In the genomic region with DNA sequence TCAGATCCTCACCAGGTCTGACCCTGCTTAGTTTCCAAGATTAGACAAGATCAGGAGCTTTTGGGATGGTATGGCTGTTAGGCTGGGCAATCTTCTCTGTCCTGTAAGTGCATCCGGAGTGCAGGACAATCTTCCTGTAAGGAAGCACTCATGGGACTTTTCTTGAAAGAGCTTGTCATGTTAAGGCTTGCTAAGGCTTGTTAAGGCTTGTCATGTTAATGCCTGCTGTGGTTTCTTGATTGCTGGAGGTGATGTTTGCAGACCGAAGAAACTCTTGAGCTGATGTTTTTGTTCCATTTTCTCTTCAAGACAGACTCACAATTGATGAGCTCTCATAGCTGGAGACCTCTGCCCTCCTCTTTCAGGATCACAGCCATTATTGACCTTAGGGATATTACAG, we compare ENCODE assay signal across 25 mouse cellular contexts.
"Had no signal": no experiment of that assay in that cellular context is flagged by ENCODE, and none has a peak within 500 bp of the region (broad histone marks: within the 10 kb centered on the region; RNA-seq: fewer than 3 reads in every experiment).

No protein-coding gene starts in this region.

- H3K4me2 ChIP-seq: embryonic facial prominence, embryonic 12.5 days; embryonic facial prominence, embryonic 13.5 days; embryonic facial prominence, embryonic 15.5 days; forebrain, embryonic 12.5 days; forebrain, embryonic 13.5 days; forebrain, embryonic 15.5 days had no signal

- H3K36me3 ChIP-seq: embryonic facial prominence, embryonic 10.5 days; embryonic facial prominence, embryonic 12.5 days; embryonic facial prominence, embryonic 13.5 days; embryonic facial prominence, embryonic 15.5 days; forebrain, embryonic 10.5 days; forebrain, embryonic 12.5 days; forebrain, embryonic 15.5 days; heart, embryonic 10.5 days had no signal

- H3K9me3 ChIP-seq: embryonic facial prominence, embryonic 10.5 days; embryonic facial prominence, embryonic 12.5 days; embryonic facial prominence, embryonic 13.5 days; embryonic facial prominence, embryonic 15.5 days; forebrain, embryonic 10.5 days; forebrain, embryonic 12.5 days; forebrain, embryonic 13.5 days; forebrain, embryonic 15.5 days; heart, embryonic 10.5 days had no signal

- H3K9ac ChIP-seq: embryonic facial prominence, embryonic 12.5 days; embryonic facial prominence, embryonic 13.5 days; embryonic facial prominence, embryonic 15.5 days; forebrain, embryonic 12.5 days; forebrain, embryonic 13.5 days; forebrain, embryonic 15.5 days; forebrain, postnatal 0 days had no signal

- H3K27me3 ChIP-seq: embryonic facial prominence, embryonic 12.5 days; embryonic facial prominence, embryonic 13.5 days; embryonic facial prominence, embryonic 15.5 days; forebrain, embryonic 12.5 days; forebrain, embryonic 13.5 days; forebrain, embryonic 15.5 days had no signal

- DNase-seq: cerebellum, adult 9-10 months; cerebellum, adult 9-11 months; cerebellum, postnatal 14 days; cerebellum, postnatal 25 days; cerebellum, postnatal 36 days; embryo, embryonic 11 days; forebrain, postnatal 0 days; gastrocnemius, adult 2 months; gastrocnemius, postnatal 10 days; gastrocnemius, postnatal 14 days; gastrocnemius, postnatal 25 days; gastrocnemius, postnatal 36 days; heart, adult 11 months; heart, adult 18-20 months; heart, adult 2 months had no signal

- H3K27ac ChIP-seq: embryonic facial prominence, embryonic 10.5 days; embryonic facial prominence, embryonic 12.5 days; embryonic facial prominence, embryonic 13.5 days; embryonic facial prominence, embryonic 15.5 days; forebrain, embryonic 10.5 days; forebrain, embryonic 12.5 days; forebrain, embryonic 13.5 days; forebrain, embryonic 15.5 days; gastrocnemius, adult 2 months; heart, adult 2 months; heart, embryonic 10.5 days had no signal

- H3K4me3 ChIP-seq: embryonic facial prominence, embryonic 10.5 days; embryonic facial prominence, embryonic 12.5 days; embryonic facial prominence, embryonic 13.5 days; embryonic facial prominence, embryonic 15.5 days; erythroblast, embryonic 14.5 days; forebrain, embryonic 10.5 days; forebrain, embryonic 12.5 days; forebrain, embryonic 13.5 days; forebrain, embryonic 15.5 days; gastrocnemius, adult 2 months; heart, adult 2 months; heart, embryonic 10.5 days had no signal

- H3K4me1 ChIP-seq: embryonic facial prominence, embryonic 10.5 days; embryonic facial prominence, embryonic 12.5 days; embryonic facial prominence, embryonic 13.5 days; embryonic facial prominence, embryonic 15.5 days; forebrain, embryonic 10.5 days; forebrain, embryonic 12.5 days; forebrain, embryonic 13.5 days; forebrain, embryonic 15.5 days; heart, embryonic 10.5 days had no signal
